Mouse (Mus musculus) testis, postnatal 14 days (tissue): ENCODE data around the gene Rpl23a.
"Not testable (repeated sequence)": the region's sequence is repeated elsewhere in the genome, so short reads cannot be mapped to it uniquely, and the experiment has no call there.

Experiments used
- DNase-seq: peaks from one replicate; pipeline ENCODE4 v3.0.0; 2021; ENCODE audit warnings: low spot score

Rpl23a gene

DNA sequence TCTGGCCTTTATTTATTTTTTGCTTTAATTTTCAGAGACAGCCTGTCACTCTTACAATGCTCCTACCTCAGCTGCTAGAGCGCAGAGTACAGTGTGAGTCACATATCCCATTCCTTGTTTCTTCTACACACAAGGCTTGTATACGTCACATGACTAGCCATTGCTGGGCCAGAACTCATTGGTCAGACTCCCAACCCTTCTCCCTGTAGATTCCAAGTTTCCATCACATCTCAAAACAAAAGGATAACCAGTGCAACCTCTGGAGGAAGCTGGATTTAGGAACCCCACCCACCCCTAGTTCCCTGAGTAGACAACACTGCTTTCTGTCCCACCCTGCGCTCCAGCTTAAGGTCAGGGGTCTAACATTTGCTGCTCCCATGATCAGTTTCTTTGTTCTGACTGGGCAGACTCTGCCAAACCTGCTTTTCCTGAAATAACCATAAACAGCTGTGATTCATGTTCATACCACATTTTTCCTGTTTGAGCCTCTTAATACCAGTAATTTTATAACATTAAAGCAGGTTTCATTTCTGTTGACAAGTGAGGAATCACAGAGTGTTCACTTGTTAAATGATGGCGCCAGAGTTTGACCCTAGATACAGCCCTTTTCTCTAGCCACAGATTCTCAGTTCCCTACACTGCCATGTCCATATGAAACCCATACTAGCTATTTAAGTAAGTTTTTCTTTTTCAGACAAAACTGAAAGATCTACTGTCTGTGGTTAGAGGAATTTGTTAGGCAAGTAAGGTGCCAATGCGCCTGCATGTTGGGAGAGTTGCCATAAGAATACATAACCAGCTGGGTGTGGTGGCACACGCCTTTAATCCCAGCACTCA is 36.5 kb downstream of the Rpl23a start:
- no peak for DNase-seq

DNA sequence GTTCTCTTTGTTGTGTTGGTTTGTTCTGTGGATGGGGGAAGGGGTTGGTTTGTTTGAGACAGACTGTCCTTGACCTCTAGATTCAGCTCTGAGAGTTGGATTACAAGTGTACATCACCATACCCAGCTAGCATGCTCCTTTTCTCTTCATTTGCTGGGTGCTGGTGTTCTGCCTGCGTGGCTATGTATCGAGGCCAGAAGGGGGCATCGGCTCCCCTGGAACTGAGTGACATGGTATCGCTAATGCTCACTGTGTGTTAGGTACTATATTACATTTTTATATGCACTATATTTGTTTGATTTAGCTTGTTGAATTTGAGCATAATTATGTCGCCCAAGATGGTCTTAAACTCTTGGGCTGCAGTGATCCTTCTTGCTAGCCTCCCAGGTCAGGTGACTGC is 37.2 kb downstream of the Rpl23a start:
- DNase-seq = no peak

DNA sequence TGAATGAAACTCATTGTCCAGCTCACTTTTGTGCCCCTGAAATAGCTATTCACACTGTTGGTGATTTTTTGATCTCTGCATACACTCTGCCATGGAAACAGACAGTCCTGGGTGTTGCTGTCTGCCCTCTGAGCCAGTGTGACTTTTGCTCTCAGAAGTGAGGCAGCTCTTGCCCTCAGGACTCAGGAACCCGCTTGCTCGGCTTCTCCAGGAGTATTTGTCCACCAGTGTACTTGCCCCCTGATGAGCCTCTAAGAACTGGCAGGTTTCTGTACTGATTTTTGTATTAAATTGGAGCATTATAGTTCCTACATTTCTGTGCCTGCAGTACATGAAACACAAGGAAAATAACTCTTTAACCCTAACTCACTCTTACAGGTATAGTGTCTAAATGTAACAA is 39.9 kb downstream of the Rpl23a start:
- no peak for DNase-seq

DNA sequence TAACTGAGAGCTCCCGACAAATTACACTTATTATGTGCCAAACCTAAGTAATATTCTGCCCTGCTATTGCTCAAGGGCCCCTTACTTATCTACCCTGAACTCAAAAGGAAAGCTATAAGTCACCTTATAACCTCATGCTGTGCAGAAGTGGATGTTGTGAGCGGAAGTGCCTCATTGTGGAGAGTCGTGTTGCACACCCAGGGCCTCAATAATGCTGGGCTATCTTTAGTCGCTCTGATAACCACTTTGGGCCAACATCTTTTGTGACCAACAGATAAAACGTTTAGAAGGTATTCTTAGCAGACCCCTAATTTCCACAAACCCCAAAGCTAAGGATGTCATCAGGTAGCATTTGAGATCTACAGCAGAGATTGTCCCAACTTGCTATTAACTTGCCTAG is 42.7 kb downstream of the Rpl23a start:
- no peak for DNase-seq

DNA sequence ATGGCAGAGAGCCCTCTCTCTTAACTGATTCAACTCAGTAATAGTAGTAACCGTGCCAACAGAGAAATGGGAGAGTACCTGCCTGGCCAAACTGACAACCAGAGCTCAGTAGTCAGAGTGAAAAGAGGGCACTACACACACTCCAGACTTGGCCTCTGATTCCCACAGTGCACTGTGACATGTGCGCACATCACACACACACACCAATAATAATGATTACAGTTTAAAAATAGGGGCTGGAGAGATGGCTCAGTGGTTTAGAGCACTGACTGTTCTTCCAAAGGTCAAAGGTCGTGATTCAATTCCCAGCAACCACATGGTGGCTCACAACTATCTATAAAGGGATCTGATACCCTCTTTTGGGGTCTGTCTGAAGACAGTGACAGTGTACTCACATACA is 45.4 kb downstream of the Rpl23a start:
- no peak for DNase-seq

DNA sequence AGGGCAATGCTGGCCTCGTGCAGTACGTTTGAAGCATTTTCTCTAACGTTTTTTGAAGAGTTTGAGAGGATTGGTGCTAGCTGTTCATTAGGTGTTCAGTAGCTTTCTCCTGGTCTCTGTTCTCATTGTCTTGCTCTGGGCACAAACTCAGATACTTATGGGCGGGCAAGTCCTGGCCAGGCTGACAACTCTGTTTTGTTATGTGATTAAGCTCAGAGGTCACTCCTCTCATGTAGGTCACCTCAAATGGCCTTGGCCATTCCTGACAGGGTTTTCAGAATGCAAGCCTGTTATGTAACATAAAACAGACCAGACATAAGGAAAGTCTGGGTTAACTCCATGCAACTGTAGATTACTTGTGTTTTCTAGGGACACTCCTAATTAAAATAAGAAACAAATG is 45.8 kb downstream of the Rpl23a start:
- no peak for DNase-seq

DNA sequence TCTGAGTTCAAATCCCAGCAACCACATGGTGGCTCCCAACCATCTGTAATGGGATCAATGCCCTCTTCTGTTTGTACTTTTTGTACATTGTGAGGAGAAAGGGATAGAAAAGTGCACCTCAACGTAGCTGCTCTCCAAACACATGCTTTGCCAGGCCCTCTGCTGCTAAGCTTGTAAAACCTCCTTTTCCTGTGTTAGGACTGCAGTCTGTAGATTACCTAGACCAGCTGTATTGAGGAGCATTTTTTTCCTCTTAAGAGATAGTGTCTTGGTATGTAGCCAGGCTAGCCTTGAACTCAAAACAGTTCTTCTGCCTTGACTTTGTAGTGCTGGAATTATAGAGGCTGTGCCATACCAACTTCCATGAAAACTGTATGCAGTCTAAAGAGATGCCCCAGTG is 47.3 kb downstream of the Rpl23a start:
- no peak for DNase-seq

DNA sequence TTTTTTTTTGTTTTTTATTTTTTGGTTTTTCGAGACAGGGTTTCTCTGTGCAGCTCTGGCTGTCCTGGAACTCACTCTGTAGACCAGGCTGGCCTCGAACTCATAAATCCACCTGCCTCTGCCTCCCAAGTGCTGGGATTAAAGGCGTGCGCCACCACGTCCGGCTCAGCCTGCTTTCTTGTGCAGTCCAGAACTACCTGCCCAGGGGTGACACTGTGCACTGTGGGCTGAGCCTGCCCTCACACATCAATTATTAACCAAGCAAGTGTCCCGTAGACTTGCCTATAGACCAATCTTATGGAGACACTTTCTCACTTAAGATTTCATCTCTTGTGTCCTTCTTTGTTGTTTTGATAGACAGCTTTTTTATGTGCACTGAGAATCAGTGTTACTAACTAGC is 48.1 kb downstream of the Rpl23a start:
- DNase-seq = not testable (repeated sequence)

DNA sequence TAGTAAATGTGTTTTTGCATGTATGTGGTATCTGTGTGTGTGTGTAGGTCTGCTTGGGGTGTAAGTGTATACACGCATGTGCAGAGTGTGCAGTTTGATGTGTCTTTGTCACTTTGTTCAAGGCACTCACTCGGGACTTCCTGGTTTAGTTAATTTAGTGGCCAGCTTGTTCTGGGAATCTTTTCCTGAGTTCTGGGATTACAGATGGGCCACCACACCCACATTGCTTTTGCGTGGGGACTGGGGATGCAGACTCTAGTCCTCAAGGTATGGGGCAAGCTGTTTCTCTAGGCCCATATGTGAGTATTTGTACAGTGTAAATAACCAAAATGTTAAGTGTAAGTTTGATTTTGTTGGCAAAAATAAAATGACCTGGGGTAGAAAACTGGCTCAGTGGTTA is 49.0 kb downstream of the Rpl23a start:
- no peak for DNase-seq

DNA sequence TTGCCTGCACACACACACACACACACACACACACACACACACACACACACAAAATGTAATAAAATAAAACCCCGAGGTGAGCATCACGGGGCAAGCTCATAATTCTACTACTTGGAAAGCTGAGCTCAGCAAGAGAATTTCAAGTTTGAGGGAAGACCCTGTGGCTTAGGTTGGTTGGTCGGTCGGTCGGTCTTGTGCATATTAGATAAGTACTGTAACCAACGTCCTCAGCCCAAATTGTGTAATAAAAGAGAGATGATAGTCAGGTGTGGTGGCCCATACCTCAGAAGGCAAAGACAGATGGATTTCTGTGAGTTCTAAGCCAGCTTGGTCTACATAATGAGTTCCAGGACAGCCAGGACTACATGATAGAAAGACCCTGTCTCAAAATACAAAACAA is 49.5 kb downstream of the Rpl23a start:
- DNase-seq = no peak
